Mouse (Mus musculus) spleen, embryonic (tissue): Measurements from ENCODE around the gene Gm49366.
"Not testable (repeated sequence)": the region's sequence is repeated elsewhere in the genome, so short reads cannot be mapped to it uniquely, and the experiment has no call there.

Experiments used
- CTCF ChIA-PET: fragments of 350-600 bp; sonication (Branson Sonifier 250); formaldehyde crosslinking; loops from one replicate; lab custom pipeline; 2022; lab: Charles Lee

The Gm49366 gene

GRCm38 (mm10) chr12:84030659-84031332 lies 7.9 kb upstream of the Gm49366 start:
- CTCF ChIA-PET = interaction anchor here (0.6 to 1.0 kb wide), 3 partner anchors 10 to 59 kb away, joined by 5 to 13 read pairs (median 5); no protein-coding TSS in a partner anchor

- CTCF ChIA-PET = no interaction called here
Measured at GRCm38 (mm10) chr12:84032854-84033253, 5.9 kb upstream of the Gm49366 start.

- CTCF ChIA-PET = interaction anchor here (0.5 kb wide), 1 partner anchor 21 kb away, joined by 6 read pairs; no protein-coding TSS in a partner anchor
Measured at GRCm38 (mm10) chr12:84033302-84033701, 5.4 kb upstream of the Gm49366 start.

GRCm38 (mm10) chr12:84034108-84034507 lies 4.6 kb upstream of the Gm49366 start:
- CTCF ChIA-PET = interaction anchor here (0.7 kb wide), 1 partner anchor 178 kb away, joined by 6 read pairs; no protein-coding TSS in a partner anchor

GRCm38 (mm10) chr12:84038241-84038640 lies 494 bp upstream of the Gm49366 start, which contains the start of gene Acot4:
Gene Acot4 (plus strand): TSS chr12:84038379.
- CTCF ChIA-PET = not testable (repeated sequence)

- CTCF ChIA-PET = no interaction called here
Measured at GRCm38 (mm10) chr12:84042248-84042647, 3.5 kb downstream of the Gm49366 start.

- CTCF ChIA-PET = no interaction called here
Measured at GRCm38 (mm10) chr12:84044045-84044444, 5.3 kb downstream of the Gm49366 start.

- CTCF ChIA-PET = no interaction called here
Measured at GRCm38 (mm10) chr12:84046906-84047305, 8.2 kb downstream of the Gm49366 start.

GRCm38 (mm10) chr12:84050744-84051143 lies 12.0 kb downstream of the Gm49366 start:
- CTCF ChIA-PET = not testable (repeated sequence)

- CTCF ChIA-PET = interaction anchor here (0.6 kb wide), 1 partner anchor 28 kb away, joined by 3 read pairs; no protein-coding TSS in a partner anchor
Measured at GRCm38 (mm10) chr12:84051937-84052474, 13.3 kb downstream of the Gm49366 start, which contains the start of gene Acot3. Gene Acot3 (plus strand): TSS chr12:84052144.

- CTCF ChIA-PET = interaction anchor here (0.6 kb wide), 1 partner anchor 28 kb away, joined by 3 read pairs; no protein-coding TSS in a partner anchor
Measured at GRCm38 (mm10) chr12:84052609-84053008, 13.9 kb downstream of the Gm49366 start.

- CTCF ChIA-PET = no interaction called here
Measured at GRCm38 (mm10) chr12:84053173-84053572, 14.4 kb downstream of the Gm49366 start.

GRCm38 (mm10) chr12:84053679-84054391 lies 15.1 kb downstream of the Gm49366 start:
- CTCF ChIA-PET = no interaction called here

GRCm38 (mm10) chr12:84060946-84061345 lies 22.2 kb downstream of the Gm49366 start:
- CTCF ChIA-PET = no interaction called here

GRCm38 (mm10) chr12:84062336-84062735 lies 23.6 kb downstream of the Gm49366 start:
- CTCF ChIA-PET = no interaction called here

- CTCF ChIA-PET = no interaction called here
Measured at GRCm38 (mm10) chr12:84063228-84063627, 24.5 kb downstream of the Gm49366 start.

- CTCF ChIA-PET = no interaction called here
Measured at GRCm38 (mm10) chr12:84063833-84064232, 25.1 kb downstream of the Gm49366 start.

- CTCF ChIA-PET = no interaction called here
Measured at GRCm38 (mm10) chr12:84064621-84065020, 25.9 kb downstream of the Gm49366 start.

- CTCF ChIA-PET = no interaction called here
Measured at GRCm38 (mm10) chr12:84067752-84068151, 29.0 kb downstream of the Gm49366 start.

GRCm38 (mm10) chr12:84068296-84068695 lies 29.6 kb downstream of the Gm49366 start:
- CTCF ChIA-PET = no interaction called here

- CTCF ChIA-PET = no interaction called here
Measured at GRCm38 (mm10) chr12:84068986-84069385, 30.3 kb downstream of the Gm49366 start, which contains the start of gene Acot5. Gene Acot5 (plus strand): TSS chr12:84069325.

- CTCF ChIA-PET = not testable (repeated sequence)
Measured at GRCm38 (mm10) chr12:84069582-84069981, 30.8 kb downstream of the Gm49366 start.
